Mouse (Mus musculus): Measurements from ENCODE around the gene Dnase2a.

The Dnase2a gene

DNA sequence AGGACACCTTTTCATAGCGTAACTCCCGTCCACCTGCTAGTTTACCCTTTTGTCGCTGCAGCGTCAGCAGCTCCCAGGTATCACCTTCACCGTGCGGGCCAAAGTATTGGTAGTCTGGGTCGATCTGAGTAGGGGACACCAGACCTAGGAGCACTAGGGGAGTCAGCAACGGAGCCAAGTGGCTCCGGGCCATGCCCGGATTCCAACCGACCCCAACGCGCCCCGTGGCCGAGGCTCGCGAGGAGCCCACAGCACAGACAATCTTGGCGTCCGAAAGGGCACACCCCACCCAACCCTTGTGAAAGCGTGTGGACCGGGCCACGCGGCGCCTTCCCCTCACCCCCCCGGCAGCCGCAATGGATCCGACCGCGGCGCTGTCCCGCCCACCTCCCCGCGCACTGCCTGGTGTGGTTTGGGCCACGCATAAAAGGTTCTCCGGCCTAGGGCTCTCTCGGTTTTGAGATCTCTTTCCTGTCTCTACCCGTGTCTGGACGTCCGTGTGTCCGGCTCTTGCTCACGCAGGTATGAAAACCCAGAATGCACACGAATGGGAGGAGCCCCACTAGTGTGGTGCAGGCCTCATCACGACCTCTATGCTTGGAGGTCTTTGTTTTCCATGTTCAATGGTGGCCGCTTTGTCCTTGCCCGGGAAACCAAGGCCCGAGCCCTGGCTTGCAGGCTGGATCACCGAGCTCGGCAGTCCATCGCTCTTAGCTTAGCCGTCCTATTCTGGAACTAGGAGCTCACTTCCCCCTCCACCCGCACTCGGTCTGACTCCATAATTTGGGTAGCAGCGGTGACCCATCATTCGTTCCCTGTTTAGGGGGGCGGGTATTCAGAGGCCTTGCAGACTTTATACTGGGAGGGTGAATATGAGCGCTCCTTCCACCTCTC is 61.1 kb downstream of the Dnase2a start, which contains the start of the genes Gm49661, Prdx2 and Rnaseh2a:
Gm49661 (minus strand) TSS at position 193 of the 894 bp plus-strand sequence.
Prdx2 (plus strand) TSS at position 347 of the 894 bp plus-strand sequence.
Rnaseh2a (minus strand) TSS at position 527 of the 894 bp plus-strand sequence.
- DNase-seq (ENCODE audit: low read depth, low spot score) = no peak

- no peak for DNase-seq (ENCODE audit: low read depth, low spot score)
These were observed 61.9 kb downstream of the Dnase2a start for GRCm38 (mm10) chr8:84970135-84970790.

DNA sequence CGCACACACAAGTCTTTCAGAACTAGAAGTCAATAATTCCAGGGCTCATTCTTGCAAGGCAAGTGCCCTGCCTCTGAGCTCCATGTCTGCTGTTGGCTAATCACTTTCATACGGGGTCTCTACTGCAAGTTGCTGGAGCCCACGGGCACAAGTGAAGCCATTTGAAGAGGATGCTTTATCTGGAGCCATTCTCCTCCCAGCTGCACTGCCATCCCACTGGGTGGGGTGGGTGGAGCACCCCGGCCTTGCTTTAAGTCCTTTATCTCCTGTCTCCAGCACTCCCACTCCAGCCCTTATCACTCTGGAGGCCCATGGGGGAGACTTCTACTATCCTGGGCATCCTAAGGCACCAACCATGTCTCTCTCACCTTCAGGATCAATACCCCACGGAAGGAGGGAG is 62.6 kb downstream of the Dnase2a start:
- DNase-seq (ENCODE audit: low read depth, low spot score) = no peak
